Mouse (Mus musculus) olfactory bulb, adult 2 months (tissue): ENCODE measurements around the gene Syce2. TPM values are rescaled to one million over a fixed set of nuclear protein-coding genes. Genes with fewer than 3 reads are reported as not detected.

Experiments
- H3K27ac ChIP-seq: fragments of 200-500 bp; 2 replicates; pipeline ENCODE4 v1.5.1; 2012; ENCODE audit warnings: low read depth, low read length; ENCODE audit not compliant: insufficient read depth
- H3K4me1 ChIP-seq: fragments of 200-500 bp; 2 replicates; pipeline ENCODE4 v1.6.1; 2012; ENCODE audit warnings: low read length; ENCODE audit not compliant: control insufficient read depth, insufficient read depth
- H3K4me3 ChIP-seq: fragments of 200-500 bp; 2 replicates; pipeline ENCODE4 v1.5.1; 2012; ENCODE audit warnings: mild to moderate bottlenecking, low read depth, low read length, moderate library complexity; ENCODE audit not compliant: insufficient read depth
- CTCF ChIP-seq: fragments of 200-500 bp; IDR thresholded peaks from 2 replicates; pipeline ENCODE4 v1.5.1; 2012; ENCODE audit warnings: low read depth, mild to moderate bottlenecking, low read length, moderate library complexity; ENCODE audit not compliant: insufficient read depth
- POLR2A ChIP-seq: fragments of 200-500 bp; IDR thresholded peaks from 2 replicates; pipeline ENCODE4 v1.6.1; 2012; ENCODE audit warnings: mild to moderate bottlenecking, low read depth, low read length, moderate library complexity; ENCODE audit not compliant: insufficient read depth
- WGBS: fragments of 180-500 bp; shearing (Covaris S2); methylation state at CpG from one replicate; pipeline ENCODE4 v1.1.7; 2018; 5-methylcytosine and 5-hydroxymethylcytosine counted together
- polyA plus RNA-seq: library from polyadenylated mRNA; stranded (reverse); fragments of >200 nt; gene quantifications from 2 replicates; pipeline ENCODE4 v1.2.4, GENCODE M21; 2012; ENCODE audit warnings: low replicate concordance; ENCODE audit not compliant: missing spikeins, insufficient read depth, insufficient read length

The Syce2 gene
- polyA plus RNA-seq, 1 experiment = not detected

DNA sequence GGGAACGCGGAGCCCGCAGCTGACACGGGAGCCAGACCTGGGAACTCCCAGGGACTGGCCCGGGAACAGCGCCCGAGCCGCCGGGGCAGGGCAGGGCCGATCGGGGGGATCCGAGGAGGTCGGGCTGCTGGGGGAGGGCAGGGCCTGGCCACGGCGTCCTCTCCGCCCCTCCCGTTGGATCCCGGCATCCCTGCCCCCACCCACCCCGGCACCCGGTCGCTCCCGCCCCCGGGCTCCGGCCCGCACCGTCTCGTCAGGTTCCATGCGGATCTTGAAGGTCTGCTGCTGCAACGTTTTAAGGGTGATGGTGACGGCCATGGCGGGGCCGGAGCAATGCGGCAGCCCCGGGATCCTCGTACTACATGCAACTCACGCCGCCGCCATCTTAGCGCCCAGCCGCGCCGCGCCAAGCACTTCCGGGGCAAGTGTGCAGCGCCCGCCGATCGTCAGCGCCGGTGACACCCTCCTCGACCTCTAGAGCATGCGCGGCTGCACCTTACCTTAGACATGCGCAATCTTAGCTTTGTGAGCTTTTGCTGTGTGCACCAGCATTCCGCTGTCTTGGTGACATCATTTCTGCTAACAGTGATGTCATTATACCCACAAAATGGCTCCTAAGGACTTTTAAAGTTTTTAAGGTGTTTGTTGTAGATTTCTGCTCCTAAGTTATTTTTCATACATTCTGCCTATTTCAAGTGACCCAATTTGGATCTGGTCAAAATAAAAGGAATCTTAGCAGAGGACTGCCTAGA, 31.5 kb upstream of the Syce2 start, which contains the start of gene Rad23a:
Rad23a (minus strand) TSS at position 418 of the 752 bp plus-strand sequence.
- Histone ChIP-seq H3K4me3 (peak within 1 kb of the TSS; percentile 63), H3K4me1 (peaks cover 4% of the 10 kb centered on the region), H3K27ac (no peak within 1 kb of the TSS)
- TF ChIP-seq CTCF (no peak), POLR2A (peak; percentile 43; the same call in 1 of the 2 replicates)
- WGBS = under 1% methylated on average over 48 of the region's 55 CpGs

DNA sequence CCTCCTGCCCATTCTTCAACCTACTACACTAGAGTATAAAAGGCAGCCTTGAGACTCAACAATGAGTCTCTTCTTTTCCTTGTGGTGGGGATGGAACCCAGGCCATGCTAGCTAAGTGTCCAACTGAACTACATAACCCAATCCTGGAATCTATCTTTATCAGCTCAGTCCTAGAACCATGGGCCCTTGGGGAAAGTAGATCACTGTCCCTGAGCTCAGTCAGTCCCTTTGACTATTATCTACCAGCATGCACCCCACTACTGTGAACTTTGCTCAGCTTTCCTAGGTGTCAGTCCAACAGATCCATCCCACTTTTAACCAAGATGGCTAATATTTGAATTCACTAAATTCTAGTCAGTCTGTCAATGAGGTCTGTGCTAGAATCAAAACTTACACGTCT, 30.4 kb upstream of the Syce2 start:
- Histone ChIP-seq H3K4me1 (peaks cover 4% of the 10 kb centered on the region), H3K27ac (no peak overlapping the region), H3K4me3 (no peak overlapping the region)
- TF ChIP-seq CTCF = no peak
- TF ChIP-seq POLR2A = no peak
- WGBS = 71% methylated on average over 1 of the region's 1 CpGs

DNA sequence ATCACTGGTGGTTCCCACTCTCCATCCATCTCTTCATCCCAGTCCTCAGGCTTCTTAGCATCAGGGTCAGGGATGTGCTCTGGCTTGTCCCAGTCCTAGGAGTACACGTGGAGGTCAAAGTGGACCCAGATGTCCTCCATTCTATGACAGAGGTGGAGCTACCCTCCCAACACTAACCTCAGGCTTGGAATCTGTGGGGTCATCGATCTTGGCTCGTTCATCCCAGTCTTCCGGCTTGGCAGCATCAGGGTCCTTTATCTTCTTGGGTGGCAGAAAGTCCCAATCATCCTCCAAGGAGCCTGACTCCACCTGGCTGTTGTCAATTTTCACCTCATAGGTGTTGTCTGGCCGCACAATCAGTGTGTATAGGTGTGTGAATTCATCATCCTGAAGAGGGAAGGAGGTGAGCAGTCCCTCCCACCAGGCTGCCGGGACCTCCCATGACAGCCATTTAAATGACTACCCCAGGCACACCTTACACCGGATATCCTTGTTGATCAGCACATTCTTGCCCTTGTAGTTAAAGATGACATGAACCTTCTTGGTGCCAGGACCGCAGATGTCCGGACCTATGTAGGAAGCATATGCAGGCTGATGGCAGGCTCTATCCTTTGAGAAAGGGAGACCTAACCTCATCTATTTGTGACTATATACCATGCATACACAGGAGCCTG, 27.4 kb upstream of the Syce2 start:
- WGBS = 80% methylated on average over 9 of the region's 9 CpGs
- peaks cover 4% of the 10 kb centered on the region for H3K4me1 ChIP-seq
- no peak overlapping the region for H3K4me3 ChIP-seq
- TF ChIP-seq POLR2A = no peak
- H3K27ac ChIP-seq = no peak overlapping the region

DNA sequence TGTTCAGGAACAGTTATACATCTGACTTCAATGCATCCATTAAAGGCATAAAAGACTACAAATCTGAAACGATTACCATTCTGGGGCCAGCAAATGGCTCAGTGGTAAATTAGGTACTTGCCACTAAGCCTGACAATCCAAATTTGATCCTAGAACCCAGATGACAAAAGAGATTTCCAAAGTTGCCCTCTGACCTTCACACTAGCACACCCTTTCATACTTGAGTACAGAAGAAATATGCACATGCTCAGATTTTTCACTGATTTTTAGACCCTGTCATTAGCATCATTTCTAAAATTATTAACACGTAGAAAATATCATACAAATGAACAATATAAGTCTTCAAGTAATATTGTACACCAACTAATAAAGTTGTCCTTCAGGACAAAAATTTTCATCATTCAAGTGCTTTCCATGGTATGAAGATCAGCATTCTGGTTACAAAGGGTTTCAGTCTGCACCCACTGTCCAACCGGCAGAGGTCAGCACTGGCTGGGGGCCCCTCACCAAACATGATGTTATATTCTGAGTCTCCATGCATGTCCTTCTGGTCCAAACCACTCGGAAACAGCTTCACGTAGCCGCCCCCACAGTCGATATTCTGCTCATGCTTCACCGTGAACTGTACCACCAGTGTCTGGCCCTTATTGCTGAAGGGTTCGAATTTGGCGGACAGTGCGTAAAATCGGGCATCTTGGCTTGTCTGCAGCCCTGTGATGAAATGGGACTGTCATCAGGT, 26.4 kb upstream of the Syce2 start:
- Histone ChIP-seq H3K27ac (peak overlapping the region; percentile 66), H3K4me3 (peak overlapping the region; percentile 75), H3K4me1 (peaks cover 4% of the 10 kb centered on the region)
- 3% methylated on average over 12 of the region's 12 CpGs for WGBS
- TF ChIP-seq CTCF (no peak), POLR2A (no peak)

DNA sequence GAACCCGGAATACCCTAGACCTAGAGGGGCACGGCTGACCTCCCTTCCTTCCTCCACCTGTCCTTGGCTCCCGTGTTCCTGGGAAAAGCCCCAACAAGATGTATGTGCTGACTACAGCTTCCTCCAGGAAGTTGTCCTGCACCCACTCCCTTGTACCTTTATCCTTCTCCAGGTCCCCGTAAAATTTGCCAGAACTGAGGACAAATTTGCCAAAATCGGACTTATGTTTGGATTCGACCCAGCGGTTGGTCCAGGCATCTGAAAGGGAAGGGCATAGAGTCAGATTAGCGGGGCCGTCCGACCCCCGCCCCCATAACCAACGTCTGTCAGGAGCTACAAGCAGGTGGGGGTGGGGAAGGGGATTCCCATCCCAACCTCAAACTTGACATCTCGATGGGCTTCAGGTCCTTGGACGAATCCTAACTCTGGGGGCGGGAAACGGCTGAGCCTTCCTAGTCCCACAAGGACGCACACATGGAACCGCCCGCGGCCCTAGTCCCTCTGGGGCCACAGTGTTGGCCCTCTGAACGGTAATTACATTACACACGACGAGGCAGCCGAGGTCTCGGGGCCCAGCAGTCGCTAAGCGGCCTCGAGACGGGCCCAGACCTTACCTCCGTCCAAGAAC, 25.7 kb upstream of the Syce2 start:
- WGBS = under 1% methylated on average over 30 of the region's 30 CpGs

DNA sequence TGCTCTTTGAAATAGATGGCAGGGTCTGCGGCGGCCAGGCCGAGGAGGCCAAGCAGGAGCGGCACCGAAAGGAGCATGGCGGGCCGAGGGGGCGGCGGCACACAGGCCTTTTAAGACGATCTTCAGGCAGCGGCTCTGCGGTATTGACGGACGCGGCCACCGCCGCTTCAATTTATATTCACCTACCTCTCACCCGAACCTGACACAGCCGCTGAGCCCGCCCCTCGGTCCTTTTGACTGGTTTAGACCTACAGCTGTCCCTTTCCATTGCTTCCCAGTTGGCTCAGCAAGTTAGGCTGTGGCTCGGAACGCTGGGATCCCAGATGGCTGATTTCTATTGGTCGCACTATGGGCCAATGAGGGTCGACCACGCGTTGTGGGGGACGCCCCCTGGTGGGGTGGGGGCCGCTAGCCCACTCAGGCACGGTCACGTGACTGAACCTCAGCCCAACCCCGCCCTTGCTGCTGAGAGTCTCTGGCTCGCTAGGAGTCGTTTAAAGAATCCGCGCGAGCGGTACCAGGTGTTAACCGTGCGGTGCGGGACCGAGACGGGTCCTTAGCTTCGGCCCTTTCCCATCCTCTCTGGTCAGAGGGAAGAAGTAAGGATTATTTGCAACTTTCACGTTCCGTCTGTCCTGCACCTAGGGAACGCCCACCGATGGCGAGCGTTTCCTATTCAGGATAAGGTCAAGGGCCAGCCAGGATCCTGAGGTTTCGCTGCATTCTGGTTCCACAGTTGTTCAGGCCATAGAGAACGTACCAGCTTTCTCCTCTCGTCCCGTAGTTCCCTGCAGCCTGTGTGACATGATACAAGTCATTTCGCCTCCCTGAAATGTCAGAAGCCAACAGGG, 25.0 kb upstream of the Syce2 start, which contains the start of gene Calr:
Calr (minus strand) TSS at position 213 of the 851 bp plus-strand sequence.
- peak within 1 kb of the TSS; percentile 66 for H3K27ac ChIP-seq
- TF ChIP-seq POLR2A (peak; percentile 99), CTCF (no peak)
- WGBS = under 1% methylated on average over 55 of the region's 55 CpGs
- peak within 1 kb of the TSS; percentile 75 for H3K4me3 ChIP-seq
- peaks cover 4% of the 10 kb centered on the region for H3K4me1 ChIP-seq

More for the DNA sequence above, 25.7 kb upstream of the Syce2 start:
- H3K4me3 ChIP-seq = peak overlapping the region; percentile 75
- H3K27ac ChIP-seq = peak overlapping the region; percentile 66
- TF ChIP-seq CTCF = no peak
- no peak for TF ChIP-seq POLR2A
- H3K4me1 ChIP-seq = peaks cover 4% of the 10 kb centered on the region

DNA sequence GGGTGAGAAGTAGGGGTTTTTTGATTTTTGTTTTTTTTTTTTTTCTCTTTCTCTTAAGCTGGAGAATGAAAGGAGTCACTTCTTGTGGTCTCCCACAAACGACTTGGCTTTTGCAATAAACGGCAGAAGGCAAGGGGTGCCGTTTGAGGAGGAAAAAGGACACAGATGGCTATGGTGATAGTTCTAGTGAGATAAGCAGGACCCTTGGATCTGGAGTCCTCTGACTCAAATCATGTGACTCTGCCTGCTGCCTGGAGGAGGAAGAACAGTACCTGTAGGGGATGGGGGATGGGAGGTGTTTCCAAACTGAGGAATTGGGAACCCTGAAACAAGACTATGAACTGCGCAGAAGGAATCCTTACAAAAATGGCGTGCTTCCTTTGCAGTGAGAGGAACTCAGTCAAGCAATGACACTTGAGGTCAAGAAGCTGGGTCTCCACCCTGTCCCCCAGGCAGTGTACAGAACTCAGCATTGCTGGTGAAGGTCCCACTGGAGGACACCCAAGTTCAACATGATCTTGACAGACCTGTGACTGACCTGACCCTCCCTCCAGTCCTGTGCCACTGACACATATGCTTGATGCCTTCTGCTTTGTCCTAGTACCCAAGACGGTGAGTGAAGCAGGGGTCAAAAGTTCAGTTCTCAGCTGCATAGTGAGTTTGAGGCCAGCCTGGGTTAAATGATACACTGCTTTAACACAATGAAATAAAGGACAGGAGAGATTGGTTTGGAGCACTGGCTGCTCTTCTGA, 24.1 kb upstream of the Syce2 start:
- TF ChIP-seq CTCF (no peak), POLR2A (no peak)
- Histone ChIP-seq H3K4me3 (no peak overlapping the region), H3K4me1 (peaks cover 4% of the 10 kb centered on the region), H3K27ac (no peak overlapping the region)
- WGBS = 46% methylated on average over 6 of the region's 6 CpGs
